Mouse (Mus musculus) large intestine, adult 2 months (tissue): ENCODE measurements around the gene Timp3. TPM values are rescaled to one million over a fixed set of nuclear protein-coding genes. Genes with fewer than 3 reads are reported as not detected.

ENCODE experiments used
- DNase-seq: peaks from one replicate; pipeline ENCODE4 v3.0.0-alpha.2; 2012; ENCODE audit warnings: low read depth, low spot score
- WGBS: fragments of 180-500 bp; shearing (Covaris S2); methylation state at CpG from one replicate; pipeline ENCODE4 v1.1.7; 2018; 5-methylcytosine and 5-hydroxymethylcytosine counted together
- polyA plus RNA-seq: library from polyadenylated mRNA; depleted of rRNA; stranded (reverse); fragments of >200 nt; gene quantifications from 2 replicates; pipeline ENCODE4 v1.2.3, GENCODE M21; 2012

Timp3 gene
- polyA plus RNA-seq, 1 experiment = 12.5 TPM

DNA sequence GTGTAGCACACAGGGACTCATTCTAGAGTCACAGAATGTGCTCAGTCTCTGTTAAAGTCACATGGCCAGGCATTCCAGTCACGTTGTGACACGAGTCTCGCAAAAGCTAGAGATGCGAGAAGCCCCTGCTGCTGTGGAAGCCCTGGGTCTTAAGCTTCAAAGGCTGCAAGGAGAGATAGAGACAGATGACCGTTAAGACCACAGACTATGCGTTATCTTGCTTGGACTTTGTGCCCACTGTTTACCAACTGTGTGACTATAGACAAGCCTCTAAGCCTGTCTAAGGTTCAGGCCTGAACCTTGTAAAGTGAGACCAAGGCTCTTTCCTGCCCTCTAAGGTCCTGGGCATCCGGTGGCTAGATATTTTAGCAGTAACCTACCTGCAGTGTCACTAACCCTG lies 42.5 kb downstream of the Timp3 start:
- DNase-seq = peak; percentile 68
- 23% methylated on average over 7 of the region's 7 CpGs for WGBS

DNA sequence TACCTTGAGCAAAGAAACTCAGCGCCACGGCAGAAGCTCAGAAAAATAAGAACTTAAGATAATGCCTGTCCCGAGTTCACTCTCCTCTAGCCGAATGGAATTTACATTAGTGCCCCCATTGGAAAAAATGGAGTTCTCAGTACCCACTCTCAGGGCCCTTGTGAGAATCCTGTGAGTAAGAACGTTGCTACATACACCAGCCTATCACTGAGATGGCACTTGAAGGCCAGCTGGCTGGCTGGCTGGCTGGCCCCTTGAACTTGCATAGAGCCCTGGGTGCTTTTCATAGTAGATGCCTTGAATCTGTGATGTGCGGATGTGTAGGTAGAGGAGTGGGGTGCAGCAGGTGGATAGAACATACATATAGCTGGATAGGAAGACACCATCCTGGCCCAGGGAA lies 43.2 kb downstream of the Timp3 start:
- WGBS = 67% methylated on average over 6 of the region's 6 CpGs
- no peak for DNase-seq

DNA sequence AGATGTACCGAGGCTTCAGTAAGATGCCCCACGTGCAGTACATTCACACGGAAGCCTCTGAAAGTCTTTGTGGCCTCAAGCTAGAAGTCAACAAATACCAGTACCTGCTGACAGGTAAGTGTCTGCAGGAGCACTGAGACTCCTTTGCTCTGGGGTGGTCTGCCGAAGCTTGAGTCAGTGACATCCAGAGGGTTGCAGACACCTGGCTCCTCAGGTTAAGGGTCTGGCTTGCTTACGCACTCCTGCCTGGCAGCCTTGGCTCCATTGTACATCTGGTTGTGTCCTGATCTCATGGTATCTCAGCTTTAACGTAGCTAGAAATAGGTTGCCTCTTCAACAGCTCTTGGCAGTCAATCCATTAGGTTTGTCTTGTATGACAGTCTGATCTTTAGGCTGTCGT lies 43.8 kb downstream of the Timp3 start:
- no peak for DNase-seq
- WGBS = 84% methylated on average over 7 of the region's 7 CpGs

DNA sequence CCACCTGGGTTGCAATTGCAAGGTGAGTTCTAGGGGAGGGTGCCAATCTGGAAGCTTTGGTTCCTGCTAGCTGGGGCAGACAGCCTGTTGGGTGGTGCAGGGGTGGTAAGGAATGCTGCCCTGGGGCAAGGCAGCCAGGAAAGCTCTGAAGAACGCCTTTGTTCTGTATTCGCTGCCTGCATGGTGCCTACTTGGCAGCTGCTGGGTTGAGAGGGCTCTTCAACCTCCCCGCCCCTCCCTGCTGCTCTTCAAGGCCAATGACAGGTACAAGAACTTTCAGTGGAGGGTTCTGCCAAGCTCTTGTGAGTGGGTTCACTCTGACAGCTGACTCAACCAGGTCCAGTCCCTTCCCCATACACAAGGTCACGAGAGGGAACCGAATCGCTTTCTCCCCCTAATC lies 44.5 kb downstream of the Timp3 start:
- WGBS = 54% methylated on average over 6 of the region's 6 CpGs
- DNase-seq = no peak

DNA sequence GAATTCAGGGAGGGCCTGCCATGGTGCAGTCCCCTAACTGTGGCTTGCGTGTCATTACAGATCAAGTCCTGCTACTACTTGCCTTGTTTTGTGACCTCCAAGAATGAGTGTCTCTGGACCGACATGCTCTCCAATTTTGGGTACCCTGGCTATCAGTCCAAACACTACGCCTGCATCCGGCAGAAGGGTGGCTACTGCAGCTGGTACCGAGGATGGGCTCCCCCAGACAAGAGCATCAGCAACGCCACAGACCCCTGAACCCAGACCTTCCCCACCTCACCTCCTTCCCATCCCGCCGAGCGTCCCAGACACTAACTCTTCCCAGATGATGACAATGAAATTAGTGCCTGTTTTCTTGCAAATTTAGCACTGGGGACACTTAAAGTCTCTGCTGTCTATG lies 45.5 kb downstream of the Timp3 start:
- DNase-seq = no peak
- WGBS = 95% methylated on average over 9 of the region's 9 CpGs

DNA sequence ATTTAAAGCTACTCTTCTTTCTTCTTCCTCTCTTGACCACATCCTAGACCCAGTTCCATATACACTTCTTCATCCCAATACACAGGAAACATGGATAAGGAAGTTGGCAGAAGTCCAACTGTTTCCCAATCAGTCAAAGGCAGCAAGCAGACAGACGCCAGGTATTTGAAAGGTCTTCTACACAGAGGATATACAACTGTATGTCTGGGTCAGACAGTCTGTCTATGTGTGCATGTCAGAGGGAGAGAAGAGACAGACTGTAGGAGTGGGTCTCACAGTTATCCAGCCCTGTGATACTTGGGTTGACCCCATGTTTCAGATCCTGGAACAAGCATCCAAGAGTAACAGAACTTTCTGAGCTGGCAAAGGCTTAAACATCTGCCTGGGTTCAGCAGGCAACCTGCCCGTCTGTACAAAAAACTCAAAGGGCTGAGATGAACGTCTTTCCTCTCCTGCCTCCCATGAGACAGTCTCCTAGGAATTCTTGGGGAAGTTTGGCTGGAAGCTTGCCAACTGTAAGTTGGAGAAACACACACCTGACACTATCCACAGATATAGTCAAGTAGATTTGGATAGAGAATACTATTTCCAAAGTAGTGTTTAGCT lies 46.2 kb downstream of the Timp3 start:
- no peak for DNase-seq
- WGBS = 15% methylated on average over 3 of the region's 3 CpGs

DNA sequence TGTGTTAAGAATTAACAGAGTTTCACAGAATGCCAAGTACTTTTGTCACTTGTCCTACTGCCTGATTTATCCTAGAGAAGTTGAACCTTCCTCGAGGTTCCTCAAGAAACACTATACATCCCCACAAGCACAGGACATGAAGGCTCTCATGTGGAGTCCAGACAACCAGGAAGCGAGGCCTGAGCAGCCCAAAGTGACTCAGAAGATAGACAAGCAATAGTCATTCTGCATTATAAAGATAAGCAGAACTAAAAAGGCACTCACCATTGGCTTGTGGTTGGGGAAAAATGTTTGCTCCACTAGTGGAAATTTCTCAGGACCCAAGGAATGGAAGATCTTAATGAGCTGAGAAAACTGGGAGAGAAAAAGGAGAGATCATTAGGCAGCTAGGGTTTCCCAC lies 51.1 kb downstream of the Timp3 start:
- WGBS = 27% methylated on average over 2 of the region's 2 CpGs
- no peak for DNase-seq

DNA sequence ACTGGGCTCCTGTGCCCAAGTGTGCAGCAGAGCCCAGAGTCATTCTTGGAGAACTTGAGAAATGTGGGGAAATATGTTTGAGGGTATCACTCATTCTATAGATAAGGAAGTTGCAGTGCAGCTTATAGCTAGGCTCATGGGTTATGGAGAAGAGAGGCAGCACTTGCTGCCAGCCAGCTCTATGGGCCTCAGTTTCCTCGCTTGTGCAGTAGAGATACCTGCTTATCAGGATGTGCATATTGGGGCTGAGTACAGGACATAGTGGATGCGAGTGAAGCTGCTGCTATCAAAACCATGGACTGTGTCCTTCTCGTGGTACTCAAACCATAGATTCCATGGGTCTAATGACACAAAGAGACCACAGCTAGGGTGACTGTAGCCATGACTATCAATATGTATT lies 52.3 kb downstream of the Timp3 start:
- 92% methylated on average over 3 of the region's 3 CpGs for WGBS
- no peak for DNase-seq

DNA sequence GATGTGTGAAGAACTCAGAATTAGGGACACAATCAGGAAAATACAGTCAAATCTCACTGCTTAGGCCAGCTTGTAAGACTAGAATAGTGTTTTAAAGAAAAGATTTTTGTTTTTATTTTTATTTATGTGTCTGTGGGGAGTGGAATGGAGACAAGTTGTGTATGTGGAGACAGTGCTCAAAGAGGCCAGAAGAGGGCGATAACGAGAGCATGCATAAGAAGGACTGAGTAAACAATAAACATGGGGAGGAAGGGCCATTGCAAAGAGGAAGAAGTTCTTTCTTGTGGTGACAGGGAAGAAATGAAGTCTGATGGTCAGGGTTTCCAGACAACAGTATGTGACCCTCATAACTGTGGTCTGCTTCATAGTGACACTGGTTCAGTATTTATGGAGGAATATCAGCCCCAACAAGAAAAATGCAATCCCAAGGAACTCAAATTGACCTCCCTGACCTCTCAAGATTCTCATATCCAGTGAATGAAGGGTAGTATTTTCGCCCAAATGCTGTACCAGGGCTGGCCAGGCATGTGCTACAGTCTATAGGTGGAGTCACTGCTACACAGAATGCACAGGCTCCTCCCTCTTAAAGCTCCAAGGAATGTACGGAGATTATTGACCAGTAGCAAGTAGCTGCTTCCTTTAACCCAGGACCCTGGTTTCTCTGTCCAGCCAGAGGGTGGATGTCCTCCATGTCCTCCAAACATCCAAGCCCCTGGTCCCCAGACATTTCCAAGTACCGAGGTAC lies 56.8 kb downstream of the Timp3 start:
- WGBS = 63% methylated on average over 5 of the region's 5 CpGs
- DNase-seq = no peak

DNA sequence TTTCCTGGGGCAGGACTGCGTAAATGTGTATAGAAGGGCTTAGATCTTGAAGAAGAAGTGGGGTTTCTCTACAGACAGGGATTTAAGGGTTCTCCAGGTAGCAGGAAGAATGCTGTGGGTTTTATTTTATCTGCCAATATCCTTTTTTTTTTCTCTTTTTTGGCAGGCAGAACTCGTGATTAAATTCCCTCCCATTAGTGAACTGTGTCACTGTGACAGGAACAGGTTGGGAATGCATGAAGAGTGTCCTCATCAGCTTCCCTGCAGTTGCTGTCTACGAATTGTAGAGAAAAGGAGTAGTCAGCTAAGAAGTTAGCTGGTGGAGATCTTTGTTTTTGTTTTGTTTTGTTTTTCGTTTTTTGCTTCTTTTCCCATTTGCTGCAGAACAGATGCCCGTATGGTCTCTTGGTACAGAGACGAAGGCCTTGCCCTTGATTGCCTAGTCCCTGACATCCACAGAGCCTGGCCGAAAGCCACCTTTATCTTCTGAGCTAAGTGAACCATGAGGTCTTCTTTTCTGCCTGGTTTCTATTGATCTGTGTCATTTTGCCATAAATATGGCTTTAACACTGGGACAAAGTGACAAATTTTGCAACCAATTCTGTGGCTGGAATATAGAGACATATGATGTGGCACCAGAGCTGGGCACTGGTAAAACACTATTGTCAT lies 58.3 kb downstream of the Timp3 start:
- 80% methylated on average over 7 of the region's 7 CpGs for WGBS
- DNase-seq = no peak

DNA sequence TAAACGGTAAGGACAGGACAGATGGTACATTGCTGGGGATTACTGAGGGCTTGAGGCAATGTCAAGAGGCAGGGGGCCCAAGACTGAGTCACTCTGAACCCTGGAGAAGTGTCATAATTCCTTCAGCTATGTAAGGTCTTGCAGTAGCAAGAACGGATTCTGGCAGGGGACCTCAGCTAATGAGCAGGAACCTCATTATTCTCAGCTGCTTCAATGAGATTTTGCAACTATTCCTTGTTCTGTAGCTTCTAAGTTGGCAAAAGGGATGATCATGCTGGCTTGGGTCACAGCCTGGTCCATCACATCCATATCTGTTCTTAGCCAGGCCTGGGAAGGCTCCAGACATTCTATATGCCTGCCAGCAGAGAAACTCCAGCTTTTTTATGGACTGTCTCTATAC lies 59.0 kb downstream of the Timp3 start:
- DNase-seq = no peak
- WGBS = 65% methylated on average over 2 of the region's 2 CpGs

DNA sequence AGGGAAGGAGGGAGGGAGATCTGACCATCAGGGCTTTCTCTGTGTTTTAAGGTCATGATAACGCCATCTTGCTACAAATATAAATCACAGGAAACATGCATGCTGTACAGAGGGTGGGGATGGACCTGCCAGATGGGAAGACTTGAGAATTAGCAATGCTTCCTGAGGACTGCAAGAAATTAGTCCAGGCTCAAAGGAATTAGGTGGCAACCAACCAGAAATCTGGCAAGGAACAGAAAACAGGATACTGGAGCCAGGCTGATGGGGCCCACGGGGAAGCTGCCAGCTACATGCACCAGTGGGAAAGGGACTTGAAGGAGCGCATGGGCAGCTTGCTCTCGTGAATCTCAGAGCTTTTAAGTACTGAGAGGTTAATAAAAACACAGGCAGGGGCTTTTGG lies 59.5 kb downstream of the Timp3 start:
- WGBS = 71% methylated on average over 4 of the region's 4 CpGs
- no peak for DNase-seq

DNA sequence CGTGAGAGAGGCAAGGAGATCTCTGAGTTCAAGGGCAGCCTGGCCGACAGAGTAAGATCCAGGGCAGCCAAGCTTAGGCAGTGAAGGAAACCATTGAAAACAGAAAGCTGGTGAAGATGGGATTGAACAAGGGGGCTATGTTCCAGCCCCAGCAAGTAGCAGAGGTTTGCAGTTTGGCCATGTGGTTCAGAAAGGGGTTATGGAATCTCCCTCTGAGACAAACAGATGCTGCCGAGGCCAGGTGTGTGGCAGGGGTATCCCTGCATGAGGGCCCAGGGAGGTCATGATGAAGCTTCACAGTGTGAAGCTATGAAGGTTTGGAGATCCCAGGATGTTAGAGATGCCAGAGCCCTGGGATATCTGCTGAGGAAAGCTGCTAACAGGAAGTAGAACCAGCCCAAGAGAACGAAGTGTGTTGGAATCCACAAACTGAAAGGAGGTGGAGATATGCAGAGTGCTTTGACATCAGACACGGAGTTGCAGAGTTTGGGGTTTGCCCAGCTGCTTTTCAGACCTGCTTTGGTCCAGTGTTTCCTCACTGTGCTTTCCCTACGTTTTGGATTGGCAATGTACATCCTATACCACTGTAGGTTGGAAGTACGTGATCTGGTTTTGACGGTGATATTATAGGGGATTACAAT lies 63.6 kb downstream of the Timp3 start:
- 85% methylated on average over 8 of the region's 8 CpGs for WGBS
- DNase-seq = no peak

DNA sequence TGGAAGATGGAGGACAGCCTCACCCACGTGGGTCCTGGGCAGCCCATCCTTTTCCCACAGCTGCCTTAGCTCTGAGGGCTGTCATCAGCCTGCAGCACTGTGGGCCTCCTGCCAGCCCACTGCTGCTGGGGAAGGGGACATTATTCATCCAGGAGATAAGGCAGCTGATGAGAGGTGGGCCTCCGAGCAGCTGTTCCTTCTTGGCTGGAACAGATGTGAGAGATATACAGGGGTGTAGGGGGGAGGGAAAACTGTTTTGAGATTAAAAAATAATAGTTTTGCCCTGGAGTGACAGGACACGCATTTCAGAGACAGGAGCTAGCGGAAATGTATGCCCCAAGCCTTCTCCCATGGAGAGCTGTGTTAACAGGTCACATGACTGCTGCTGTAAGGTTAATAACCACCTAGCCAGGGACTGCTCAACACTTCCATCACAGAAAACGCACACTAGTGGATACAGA lies 65.5 kb downstream of the Timp3 start:
- WGBS = 63% methylated on average over 5 of the region's 5 CpGs
- DNase-seq = no peak

DNA sequence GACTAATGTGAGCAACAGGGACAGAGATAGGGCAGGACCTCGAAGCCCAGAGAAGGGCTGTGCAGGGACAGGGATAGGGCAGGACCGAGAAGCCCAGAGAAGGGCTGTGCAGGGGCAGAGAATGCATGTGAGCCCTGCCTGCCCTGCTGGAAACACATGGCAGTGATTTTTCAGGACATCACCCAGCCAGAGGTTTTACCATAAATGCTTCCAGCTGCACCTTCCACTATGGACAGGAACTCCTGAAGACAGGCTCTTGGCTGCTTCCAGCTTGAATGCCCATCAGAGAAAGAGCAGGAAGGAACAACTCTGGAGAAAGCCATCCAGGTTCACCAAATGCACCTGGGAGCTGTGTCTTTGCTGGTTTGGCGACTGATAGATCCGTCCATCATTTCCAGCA lies 67.2 kb downstream of the Timp3 start:
- WGBS = 91% methylated on average over 4 of the region's 4 CpGs

DNA sequence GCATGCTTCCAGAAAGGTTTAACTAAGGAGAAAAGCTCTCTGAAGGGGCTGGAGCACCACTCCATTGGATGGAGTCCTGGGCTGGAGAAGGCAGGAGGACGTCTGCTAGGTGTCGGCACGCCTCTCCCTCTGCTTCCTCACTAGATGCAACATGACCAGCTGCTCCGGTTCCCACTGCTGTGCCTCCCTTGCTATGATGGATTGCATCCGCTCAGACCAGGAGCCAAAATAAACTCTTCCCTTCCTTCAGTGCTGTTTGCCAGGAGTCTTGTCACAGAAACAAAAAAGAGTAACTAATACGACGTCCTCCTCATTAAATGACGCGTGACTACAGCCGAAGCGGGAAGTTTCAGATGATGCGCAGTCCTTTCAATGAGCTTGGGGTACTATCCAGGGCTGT lies 68.6 kb downstream of the Timp3 start:
- WGBS = 62% methylated on average over 12 of the region's 12 CpGs
- DNase-seq = no peak

More for the DNA sequence above, 67.2 kb downstream of the Timp3 start:
- no peak for DNase-seq

DNA sequence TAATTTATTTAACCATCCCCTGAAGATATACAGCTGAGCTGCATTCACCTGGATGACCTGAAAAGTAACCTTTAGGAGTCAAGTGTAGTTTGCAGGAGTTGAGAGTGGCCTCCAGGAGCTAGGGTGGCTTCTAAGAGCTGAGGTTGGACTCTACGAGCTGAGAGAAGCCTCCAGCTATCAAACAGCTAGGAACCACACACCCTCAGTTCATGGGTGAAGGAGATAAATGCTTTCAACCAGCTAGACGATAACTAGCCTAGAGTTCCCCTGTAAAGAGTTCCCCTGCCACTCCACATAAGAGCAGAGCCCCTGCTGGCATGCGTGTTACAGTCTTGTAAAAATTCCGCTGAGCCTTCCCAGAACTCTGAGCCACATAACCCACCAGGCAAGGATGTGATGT lies 69.2 kb downstream of the Timp3 start:
- WGBS = 77% methylated on average over 4 of the region's 4 CpGs
- no peak for DNase-seq

DNA sequence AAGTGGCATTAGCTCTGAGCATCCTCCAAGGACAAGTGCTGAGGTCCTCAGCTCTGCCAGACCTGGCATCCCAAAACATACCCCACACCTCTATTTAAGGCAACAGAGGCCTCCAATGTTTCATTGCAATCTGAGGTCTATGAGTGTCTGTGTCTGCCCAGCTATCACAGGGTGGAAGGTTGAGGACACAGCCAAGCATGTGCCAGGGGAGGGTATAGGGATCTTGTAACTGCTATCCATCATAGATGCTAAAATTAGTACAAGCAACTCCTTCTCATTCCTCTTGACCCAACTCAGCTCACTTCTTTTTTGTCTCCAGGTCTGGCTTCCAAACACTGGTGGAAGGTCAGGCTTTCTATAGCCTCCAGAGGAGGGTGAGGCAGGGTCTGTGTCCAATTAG lies 71.4 kb downstream of the Timp3 start:
- DNase-seq = no peak

DNA sequence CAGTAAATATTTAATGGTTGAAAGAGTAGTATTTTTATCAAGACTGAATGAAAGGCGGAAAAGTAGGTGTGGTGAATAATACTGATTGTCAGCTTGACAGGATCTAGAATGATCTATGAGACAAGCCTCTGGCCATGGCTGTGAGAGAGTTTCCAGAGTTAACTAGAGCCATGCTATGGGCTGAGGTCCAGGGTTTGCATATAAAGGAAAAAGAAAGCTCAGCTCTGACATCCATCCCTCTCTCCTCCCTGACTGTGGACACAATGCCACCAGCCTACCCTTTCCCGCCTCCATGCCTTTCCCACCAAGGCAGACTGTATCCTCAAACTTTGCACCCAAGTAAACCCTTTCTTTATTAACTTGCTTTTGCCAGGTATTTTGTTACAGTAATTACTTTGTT lies 73.9 kb downstream of the Timp3 start:
- DNase-seq = no peak
- WGBS = 92% methylated on average over 2 of the region's 2 CpGs

DNA sequence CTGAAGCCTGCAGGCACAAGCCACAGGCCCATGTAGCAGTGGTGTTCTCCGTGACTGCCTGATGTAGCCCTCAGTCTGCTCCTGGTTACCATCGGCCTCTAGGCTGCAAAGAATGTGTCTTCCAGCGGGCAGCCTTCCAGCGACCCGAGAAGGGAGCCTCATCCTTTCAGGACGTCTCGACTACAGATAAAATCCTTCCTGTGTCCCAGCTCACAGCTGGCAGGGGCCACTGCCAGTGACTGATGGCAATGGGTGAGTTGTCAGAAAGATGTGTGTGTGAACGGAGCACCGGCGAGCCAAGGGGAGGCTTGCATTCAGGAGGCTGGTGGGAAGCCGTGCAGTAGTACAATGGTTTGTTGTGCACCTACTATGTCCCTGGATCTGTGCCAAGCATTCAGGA lies 75.7 kb downstream of the Timp3 start:
- WGBS = 78% methylated on average over 11 of the region's 11 CpGs
- DNase-seq = no peak
